Mouse (Mus musculus) embryonic facial prominence, embryonic 15.5 days (tissue): ENCODE results near the gene Gm648. TPM values are rescaled to one million over a fixed set of nuclear protein-coding genes. Genes with fewer than 3 reads are reported as not detected.

Experiments
- microRNA-seq: library from miRNA; unstranded; fragments of <30 nt; microRNA quantifications from one replicate; pipeline ENCODE4, GENCODE M21; 2016; ENCODE audit warnings: borderline number of aligned reads
- polyA plus RNA-seq: library from polyadenylated mRNA; unstranded; fragments of >200 nt; fragmentation: Nextera tagmentation; extraction: Ambion mirVana; gene quantifications from 2 replicates; pipeline ENCODE4 v1.2.1, GENCODE M21; 2015

The Gm648 gene
- polyA plus RNA-seq, 1 experiment from 2014 or later: 0.21 TPM

Small RNAs within 50 kb of the gene (microRNA-seq; reads per million reads assigned to microRNA genes)
- gene Mir5116: not detected

Other genes starting within 250 kb of the Gm648 start
- gene Zfp449, start 203.2 kb downstream of the Gm648 start, polyA plus RNA-seq: 10.1 and 10.2 TPM in 2 replicates
- gene Smim10l2a, start 175.0 kb downstream of the Gm648 start, polyA plus RNA-seq: 4.6 and 4.8 TPM in 2 replicates
- 2.5 and 2.6 TPM in 2 replicates for gene Gm2174, start 101.6 kb downstream of the Gm648 start, polyA plus RNA-seq
- gene Ints6l, start 94.7 kb downstream of the Gm648 start, polyA plus RNA-seq: 30.1 and 30.8 TPM in 2 replicates
- gene Gm10477, start 24.9 kb downstream of the Gm648 start, polyA plus RNA-seq: not detected in 2 replicates
- 24.6 and 24.8 TPM in 2 replicates for gene Mmgt1, start 48.5 kb upstream of the Gm648 start, polyA plus RNA-seq
- gene Slc9a6, start 60.2 kb upstream of the Gm648 start, polyA plus RNA-seq: 14.8 and 15.5 TPM in 2 replicates
- 166 and 190 TPM in 2 replicates for gene Fhl1, start 182.2 kb upstream of the Gm648 start, polyA plus RNA-seq